Mouse (Mus musculus): Measurements from ENCODE around the gene Cd86. TPM values are rescaled to one million over a fixed set of nuclear protein-coding genes. Genes with fewer than 3 reads are reported as not detected.

Gene Cd86
- 1.1 and 2.3 TPM in 2 replicates for polyA plus RNA-seq (2014; fragmentation: Nextera tagmentation; extraction: Ambion mirVana)

- H3K9me3 ChIP-seq (ENCODE audit: control insufficient read depth, low read length): no peaks in the 10 kb centered on the region
- no peak within 1 kb of the TSS for H3K9ac ChIP-seq (replicated peaks; ENCODE audit: low read depth, low read length)
- WGBS: 70% methylated on average over 13 of the region's 13 CpGs
- ATAC-seq (ENCODE audit: low read depth): no peak
- no peak within 1 kb of the TSS for H3K4me2 ChIP-seq (ENCODE audit: low read depth, low read length)
- H3K36me3 ChIP-seq (ENCODE audit: control insufficient read depth, insufficient read depth, low read length): no peaks in the 10 kb centered on the region
- H3K27me3 ChIP-seq (ENCODE audit: control insufficient read depth, insufficient read depth, low read length): no peaks in the 10 kb centered on the region
- no peaks in the 10 kb centered on the region for H3K4me1 ChIP-seq (ENCODE audit: control insufficient read depth, insufficient read depth, low read length)
- no peak within 1 kb of the TSS for H3K4me3 ChIP-seq (ENCODE audit: low read depth, low read length)
- H3K27ac ChIP-seq (ENCODE audit: low read depth, low read length): no peak within 1 kb of the TSS
These were observed at the start of gene Cd86 for GRCm38 (mm10) chr16:36665782-36666181. TSS of gene Cd86 (minus strand) at chr16:36666081.

- Histone ChIP-seq H3K27ac (ENCODE audit: low read depth, low read length) (no peak overlapping the region), H3K27me3 (ENCODE audit: control insufficient read depth, insufficient read depth, low read length) (no peaks in the 10 kb centered on the region), H3K9ac (replicated peaks; ENCODE audit: low read depth, low read length) (no peak overlapping the region), H3K36me3 (ENCODE audit: control insufficient read depth, insufficient read depth, low read length) (no peaks in the 10 kb centered on the region), H3K9me3 (ENCODE audit: control insufficient read depth, low read length) (no peaks in the 10 kb centered on the region), H3K4me2 (ENCODE audit: low read depth, low read length) (no peak overlapping the region), H3K4me3 (ENCODE audit: low read depth, low read length) (no peak overlapping the region), H3K4me1 (ENCODE audit: control insufficient read depth, insufficient read depth, low read length) (no peaks in the 10 kb centered on the region)
- no peak for ATAC-seq (ENCODE audit: low read depth)
- 93% methylated on average over 12 of the region's 12 CpGs for WGBS
These were observed 45.9 kb upstream of the Cd86 start for GRCm38 (mm10) chr16:36711760-36712159.

- Histone ChIP-seq H3K27ac (ENCODE audit: low read depth, low read length) (no peak overlapping the region), H3K4me3 (ENCODE audit: low read depth, low read length) (no peak overlapping the region), H3K4me2 (ENCODE audit: low read depth, low read length) (no peak overlapping the region), H3K9me3 (ENCODE audit: control insufficient read depth, low read length) (no peaks in the 10 kb centered on the region), H3K9ac (replicated peaks; ENCODE audit: low read depth, low read length) (no peak overlapping the region), H3K36me3 (ENCODE audit: control insufficient read depth, insufficient read depth, low read length) (no peaks in the 10 kb centered on the region), H3K27me3 (ENCODE audit: control insufficient read depth, insufficient read depth, low read length) (no peaks in the 10 kb centered on the region), H3K4me1 (ENCODE audit: control insufficient read depth, insufficient read depth, low read length) (no peaks in the 10 kb centered on the region)
- WGBS: 91% methylated on average over 2 of the region's 2 CpGs
- ATAC-seq (ENCODE audit: low read depth): no peak
These were observed 44.9 kb upstream of the Cd86 start for GRCm38 (mm10) chr16:36710794-36711193.

GRCm38 (mm10) chr16:36709405-36709804 lies 43.5 kb upstream of the Cd86 start:
- 95% methylated on average over 17 of the region's 17 CpGs for WGBS
- H3K4me2 ChIP-seq (ENCODE audit: low read depth, low read length): no peak overlapping the region
- no peaks in the 10 kb centered on the region for H3K27me3 ChIP-seq (ENCODE audit: control insufficient read depth, insufficient read depth, low read length)
- no peak for ATAC-seq (ENCODE audit: low read depth)
- no peaks in the 10 kb centered on the region; the same call in 1 of the 2 replicates for H3K9me3 ChIP-seq (ENCODE audit: control insufficient read depth, low read length)
- no peak overlapping the region for H3K4me3 ChIP-seq (ENCODE audit: low read depth, low read length)
- H3K9ac ChIP-seq (replicated peaks; ENCODE audit: low read depth, low read length): no peak overlapping the region
- no peak overlapping the region for H3K27ac ChIP-seq (ENCODE audit: low read depth, low read length)
- H3K4me1 ChIP-seq (ENCODE audit: control insufficient read depth, insufficient read depth, low read length): no peaks in the 10 kb centered on the region
- H3K36me3 ChIP-seq (ENCODE audit: control insufficient read depth, insufficient read depth, low read length): no peaks in the 10 kb centered on the region

GRCm38 (mm10) chr16:36708751-36709150 lies 42.9 kb upstream of the Cd86 start:
- Histone ChIP-seq H3K27ac (ENCODE audit: low read depth, low read length) (no peak overlapping the region), H3K36me3 (ENCODE audit: control insufficient read depth, insufficient read depth, low read length) (no peaks in the 10 kb centered on the region), H3K27me3 (ENCODE audit: control insufficient read depth, insufficient read depth, low read length) (no peaks in the 10 kb centered on the region), H3K4me2 (ENCODE audit: low read depth, low read length) (no peak overlapping the region), H3K9ac (replicated peaks; ENCODE audit: low read depth, low read length) (no peak overlapping the region), H3K9me3 (ENCODE audit: control insufficient read depth, low read length) (no peaks in the 10 kb centered on the region; the same call in 1 of the 2 replicates), H3K4me3 (ENCODE audit: low read depth, low read length) (no peak overlapping the region), H3K4me1 (ENCODE audit: control insufficient read depth, insufficient read depth, low read length) (no peaks in the 10 kb centered on the region)
- 85% methylated on average over 7 of the region's 7 CpGs for WGBS
- ATAC-seq (ENCODE audit: low read depth): no peak

GRCm38 (mm10) chr16:36707702-36708423 lies 42.0 kb upstream of the Cd86 start:
- WGBS: 61% methylated on average over 6 of the region's 6 CpGs
- H3K36me3 ChIP-seq (ENCODE audit: control insufficient read depth, insufficient read depth, low read length): no peaks in the 10 kb centered on the region
- no peak overlapping the region for H3K4me3 ChIP-seq (ENCODE audit: low read depth, low read length)
- no peaks in the 10 kb centered on the region for H3K27me3 ChIP-seq (ENCODE audit: control insufficient read depth, insufficient read depth, low read length)
- no peaks in the 10 kb centered on the region; the same call in 1 of the 2 replicates for H3K9me3 ChIP-seq (ENCODE audit: control insufficient read depth, low read length)
- no peak for ATAC-seq (ENCODE audit: low read depth)
- no peak overlapping the region for H3K27ac ChIP-seq (ENCODE audit: low read depth, low read length)
- no peak overlapping the region for H3K4me2 ChIP-seq (ENCODE audit: low read depth, low read length)
- H3K9ac ChIP-seq (replicated peaks; ENCODE audit: low read depth, low read length): no peak overlapping the region
- H3K4me1 ChIP-seq (ENCODE audit: control insufficient read depth, insufficient read depth, low read length): no peaks in the 10 kb centered on the region

GRCm38 (mm10) chr16:36700484-36700883 lies 34.6 kb upstream of the Cd86 start:
- Histone ChIP-seq H3K4me2 (ENCODE audit: low read depth, low read length) (no peak overlapping the region), H3K27ac (ENCODE audit: low read depth, low read length) (no peak overlapping the region), H3K9me3 (ENCODE audit: control insufficient read depth, low read length) (no peaks in the 10 kb centered on the region; the same call in 1 of the 2 replicates), H3K4me1 (ENCODE audit: control insufficient read depth, insufficient read depth, low read length) (no peaks in the 10 kb centered on the region), H3K9ac (replicated peaks; ENCODE audit: low read depth, low read length) (no peak overlapping the region), H3K36me3 (ENCODE audit: control insufficient read depth, insufficient read depth, low read length) (no peaks in the 10 kb centered on the region), H3K4me3 (ENCODE audit: low read depth, low read length) (no peak overlapping the region), H3K27me3 (ENCODE audit: control insufficient read depth, insufficient read depth, low read length) (no peaks in the 10 kb centered on the region)
- ATAC-seq (ENCODE audit: low read depth): no peak
- 85% methylated on average over 2 of the region's 2 CpGs for WGBS

- no peaks in the 10 kb centered on the region for H3K9me3 ChIP-seq (ENCODE audit: control insufficient read depth, low read length)
- 84% methylated on average over 8 of the region's 8 CpGs for WGBS
- H3K27ac ChIP-seq (ENCODE audit: low read depth, low read length): no peak overlapping the region
- H3K4me3 ChIP-seq (ENCODE audit: low read depth, low read length): no peak overlapping the region
- H3K27me3 ChIP-seq (ENCODE audit: control insufficient read depth, insufficient read depth, low read length): peaks cover 8% of the 10 kb centered on the region
- H3K4me1 ChIP-seq (ENCODE audit: control insufficient read depth, insufficient read depth, low read length): 0 out of 2 replicates have a peak, but pooled peaks cover 3% of the 10 kb centered on the region
- H3K4me2 ChIP-seq (ENCODE audit: low read depth, low read length): no peak overlapping the region
- ATAC-seq (ENCODE audit: low read depth): no peak
- no peaks in the 10 kb centered on the region for H3K36me3 ChIP-seq (ENCODE audit: control insufficient read depth, insufficient read depth, low read length)
- no peak overlapping the region for H3K9ac ChIP-seq (replicated peaks; ENCODE audit: low read depth, low read length)
These were observed 31.4 kb upstream of the Cd86 start for GRCm38 (mm10) chr16:36697331-36697730.

GRCm38 (mm10) chr16:36694798-36695290 lies 29.0 kb upstream of the Cd86 start:
- WGBS: 69% methylated on average over 9 of the region's 9 CpGs
- 0 out of 2 replicates have a peak, but pooled peaks cover 3% of the 10 kb centered on the region for H3K4me1 ChIP-seq (ENCODE audit: control insufficient read depth, insufficient read depth, low read length)
- H3K4me3 ChIP-seq (ENCODE audit: low read depth, low read length): no peak overlapping the region
- no peak overlapping the region for H3K27ac ChIP-seq (ENCODE audit: low read depth, low read length)
- H3K4me2 ChIP-seq (ENCODE audit: low read depth, low read length): no peak overlapping the region
- no peaks in the 10 kb centered on the region for H3K36me3 ChIP-seq (ENCODE audit: control insufficient read depth, insufficient read depth, low read length)
- H3K9me3 ChIP-seq (ENCODE audit: control insufficient read depth, low read length): no peaks in the 10 kb centered on the region
- no peak for ATAC-seq (ENCODE audit: low read depth)
- peaks cover 8% of the 10 kb centered on the region for H3K27me3 ChIP-seq (ENCODE audit: control insufficient read depth, insufficient read depth, low read length)
- H3K9ac ChIP-seq (replicated peaks; ENCODE audit: low read depth, low read length): no peak overlapping the region
